Mouse (Mus musculus) kidney, adult 2 months (tissue): ENCODE results near the gene Ccdc162. TPM values are rescaled to one million over a fixed set of nuclear protein-coding genes. Genes with fewer than 3 reads are reported as not detected.

Experiments used
- DNase-seq: peaks from one replicate; pipeline ENCODE4 v3.0.0; 2021
- H3K27ac ChIP-seq: fragments of 200-500 bp; 2 replicates; pipeline ENCODE4 v1.5.1; 2012; ENCODE audit warnings: low read depth, low read length, control low read depth, inconsistent platforms; ENCODE audit not compliant: insufficient read depth
- H3K27me3 ChIP-seq: fragments of 200-500 bp; replicated peaks from 2 replicates; pipeline ENCODE4 v1.6.1; 2012; ENCODE audit warnings: mild to moderate bottlenecking, moderate library complexity, low read length, inconsistent platforms; ENCODE audit not compliant: control insufficient read depth, insufficient read depth
- H3K36me3 ChIP-seq: fragments of 200-500 bp; 2 replicates; pipeline ENCODE4 v1.6.1; 2012; ENCODE audit warnings: mild to moderate bottlenecking, moderate library complexity, low read length, inconsistent platforms; ENCODE audit not compliant: control insufficient read depth, insufficient read depth
- H3K4me1 ChIP-seq: fragments of 200-500 bp; 2 replicates; pipeline ENCODE4 v1.6.1; 2011; ENCODE audit warnings: low read length; ENCODE audit not compliant: control insufficient read depth, insufficient read depth
- H3K4me3 ChIP-seq: fragments of 200-500 bp; 2 replicates; pipeline ENCODE4 v1.5.1; 2011; ENCODE audit warnings: mild to moderate bottlenecking, low read depth, low read length, control low read depth; ENCODE audit not compliant: insufficient read depth
- CTCF ChIP-seq: fragments of 200-500 bp; conservative IDR thresholded peaks from 2 replicates; pipeline ENCODE4 v1.5.1; 2011; ENCODE audit warnings: low read depth, mild to moderate bottlenecking, control low read depth, low read length, moderate library complexity, mixed read lengths; ENCODE audit not compliant: insufficient read depth, insufficient read length
- POLR2A ChIP-seq: fragments of 200-500 bp; IDR thresholded peaks from one replicate; pipeline ENCODE4 v1.6.1; 2011; ENCODE audit warnings: low read depth, low read length, control low read depth
- WGBS: fragments of 180-500 bp; shearing (Covaris S2); methylation state at CpG from one replicate; pipeline ENCODE4 v1.1.7; 2018; 5-methylcytosine and 5-hydroxymethylcytosine counted together
- polyA plus RNA-seq: library from polyadenylated mRNA; depleted of rRNA; stranded (reverse); fragments of >200 nt; gene quantifications from 2 replicates; pipeline ENCODE4 v1.2.3, GENCODE M21; 2012

Ccdc162 gene
- polyA plus RNA-seq, 1 experiment, result 2.1 TPM

- 86% methylated on average over 3 of the region's 3 CpGs for WGBS
- no peak for DNase-seq
- H3K27me3 ChIP-seq, result no peaks in the 10 kb centered on the region
- H3K4me1 ChIP-seq, result peaks cover 14% of the 10 kb centered on the region
- H3K27ac ChIP-seq, result no peak overlapping the region
- no peak for TF ChIP-seq POLR2A
- TF ChIP-seq CTCF, result no peak
- H3K36me3 ChIP-seq, result no peaks in the 10 kb centered on the region
- H3K4me3 ChIP-seq, result no peak overlapping the region
These were observed 107.9 kb downstream of the Ccdc162 start for GRCm38 (mm10) chr10:41608485-41608884.

- WGBS, result 95% methylated on average over 1 of the region's 1 CpGs
- H3K27ac ChIP-seq, result no peak overlapping the region
- no peaks in the 10 kb centered on the region for H3K27me3 ChIP-seq
- TF ChIP-seq POLR2A (no peak), CTCF (no peak)
- no peak for DNase-seq
- H3K36me3 ChIP-seq, result no peaks in the 10 kb centered on the region
- no peak overlapping the region for H3K4me3 ChIP-seq
- no peaks in the 10 kb centered on the region; the same call in 1 of the 2 replicates for H3K4me1 ChIP-seq
These were observed 113.8 kb downstream of the Ccdc162 start for GRCm38 (mm10) chr10:41602667-41603066.

GRCm38 (mm10) chr10:41601898-41602545, 114.4 kb downstream of the Ccdc162 start:
- DNase-seq, result no peak
- WGBS, result 70% methylated on average over 7 of the region's 7 CpGs
- Histone ChIP-seq H3K27ac (no peak overlapping the region), H3K4me1 (no peaks in the 10 kb centered on the region; the same call in 1 of the 2 replicates), H3K4me3 (no peak overlapping the region), H3K27me3 (no peaks in the 10 kb centered on the region), H3K36me3 (no peaks in the 10 kb centered on the region)
- TF ChIP-seq CTCF, result no peak
- TF ChIP-seq POLR2A, result no peak

GRCm38 (mm10) chr10:41601302-41601701, 115.1 kb downstream of the Ccdc162 start:
- Histone ChIP-seq H3K36me3 (no peaks in the 10 kb centered on the region), H3K27me3 (no peaks in the 10 kb centered on the region), H3K4me1 (no peaks in the 10 kb centered on the region; the same call in 1 of the 2 replicates), H3K4me3 (no peak overlapping the region), H3K27ac (no peak overlapping the region)
- no peak for DNase-seq
- 87% methylated on average over 4 of the region's 4 CpGs for WGBS
- TF ChIP-seq CTCF (no peak), POLR2A (no peak)

- Histone ChIP-seq H3K36me3 (no peaks in the 10 kb centered on the region), H3K27ac (no peak overlapping the region), H3K4me1 (no peaks in the 10 kb centered on the region; the same call in 1 of the 2 replicates), H3K27me3 (no peaks in the 10 kb centered on the region), H3K4me3 (no peak overlapping the region)
- WGBS, result 60% methylated on average over 9 of the region's 9 CpGs
- peak; percentile 42 for DNase-seq
- TF ChIP-seq CTCF (no peak), POLR2A (no peak)
These were observed 117.4 kb downstream of the Ccdc162 start for GRCm38 (mm10) chr10:41599051-41599450.

- H3K4me3 ChIP-seq, result no peak overlapping the region
- no peak overlapping the region for H3K27ac ChIP-seq
- H3K36me3 ChIP-seq, result no peaks in the 10 kb centered on the region
- no peaks in the 10 kb centered on the region for H3K27me3 ChIP-seq
- TF ChIP-seq POLR2A (no peak), CTCF (no peak)
- H3K4me1 ChIP-seq, result no peaks in the 10 kb centered on the region; the same call in 1 of the 2 replicates
- 51% methylated on average over 9 of the region's 9 CpGs for WGBS
- no peak for DNase-seq
These were observed 118.2 kb downstream of the Ccdc162 start for GRCm38 (mm10) chr10:41598221-41598620.

- TF ChIP-seq POLR2A (no peak), CTCF (no peak)
These were observed 120.9 kb downstream of the Ccdc162 start for GRCm38 (mm10) chr10:41595550-41595949.

More at GRCm38 (mm10) chr10:41595550-41595949, 120.9 kb downstream of the Ccdc162 start:
- no peak for DNase-seq
- H3K4me3 ChIP-seq, result no peak overlapping the region
- no peaks in the 10 kb centered on the region for H3K27me3 ChIP-seq
- no peaks in the 10 kb centered on the region for H3K36me3 ChIP-seq
- no peak overlapping the region for H3K27ac ChIP-seq
- no peaks in the 10 kb centered on the region; the same call in 1 of the 2 replicates for H3K4me1 ChIP-seq
- 52% methylated on average over 3 of the region's 3 CpGs for WGBS
